Mouse (Mus musculus) bone marrow macrophage, adult 2 months (primary cell): ENCODE results near the gene Fancl.

Source experiments
- CTCF ChIP-seq: IDR thresholded peaks from 2 replicates; pipeline ENCODE4 v1.5.1; 2012; ENCODE audit warnings: low read depth, mild to moderate bottlenecking, low read length, moderate library complexity
- POLR2A ChIP-seq: IDR thresholded peaks from 2 replicates; pipeline ENCODE4 v1.6.1; 2012; ENCODE audit warnings: mild to moderate bottlenecking, low read depth, low read length, borderline replicate concordance

DNA sequence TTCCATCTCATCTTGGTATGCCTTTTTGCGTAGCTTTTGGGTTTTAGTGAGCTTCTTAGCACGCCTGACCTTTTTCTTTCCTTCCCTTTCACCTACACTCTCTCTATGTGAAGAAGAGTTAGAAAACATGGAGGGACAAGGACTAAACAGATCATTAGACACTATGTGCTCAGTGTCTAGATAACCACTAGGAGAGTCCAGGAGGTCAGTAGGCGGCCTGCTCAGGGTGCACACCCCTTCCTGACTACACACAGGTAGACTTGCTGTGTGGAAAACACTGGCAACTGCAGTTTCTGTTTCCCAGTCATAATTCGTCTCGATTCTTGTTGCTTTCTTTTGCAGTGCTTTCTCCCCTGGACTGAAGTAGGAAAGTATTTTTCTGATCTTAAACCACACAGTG lies 110.0 kb downstream of the Fancl start:
- no peak for TF ChIP-seq CTCF
- no peak for TF ChIP-seq POLR2A
